Comparison of ENCODE assay signal across 15 mouse cellular contexts in the genomic region with DNA sequence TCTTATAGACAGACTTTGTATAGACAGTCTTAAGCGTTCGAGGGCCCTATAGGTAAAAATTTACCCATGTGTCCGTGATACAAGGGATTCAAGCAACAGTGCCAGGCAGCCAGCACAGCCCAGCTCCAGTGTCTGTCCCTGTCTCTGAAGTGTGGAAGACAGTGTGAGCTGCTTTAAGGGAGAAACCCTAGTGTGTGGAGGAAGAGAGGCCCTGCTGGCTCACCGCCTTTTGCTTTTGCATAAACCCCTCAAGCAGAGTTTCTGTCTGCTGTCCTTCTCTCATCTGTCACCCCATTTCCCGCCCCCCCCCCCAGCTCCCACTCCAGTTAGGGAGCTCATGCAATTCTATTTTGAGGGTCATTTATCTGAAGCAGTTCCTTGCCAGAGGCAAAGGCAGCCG. TPM values are rescaled to one million over a fixed set of nuclear protein-coding genes. Genes with fewer than 3 reads are reported as not detected.
DNase-seq lines count a peak whose midpoint lies in the region; ATAC-seq and TF ChIP-seq lines count a peak whose summit lies in the region.
"Had no signal": no experiment of that assay in that cellular context is flagged by ENCODE, and none has a peak within 500 bp of the region (broad histone marks: within the 10 kb centered on the region; RNA-seq: fewer than 3 reads in every experiment).

No protein-coding gene starts in this region.

- no peak overlapping the region for H3K4me3 ChIP-seq in liver, embryonic 11.5 days (ENCODE audit: low read depth, low read length)
- H3K4me3 ChIP-seq in stomach, postnatal 0 days (ENCODE audit: low read depth, low read length) = no peak overlapping the region

- no peak for TF ChIP-seq EP300 in stomach, postnatal 0 days (optimal IDR thresholded peaks at IDR 0.05)

- WGBS in liver, embryonic 11.5 days = 40% methylated on average over 6 of the region's 6 CpGs
- 42% methylated on average over 6 of the region's 6 CpGs for WGBS in stomach, postnatal 0 days

- no peaks in the 10 kb centered on the region for H3K9me3 ChIP-seq in liver, embryonic 11.5 days (ENCODE audit: control insufficient read depth, low read length)
- H3K9me3 ChIP-seq in stomach, postnatal 0 days (ENCODE audit: control insufficient read depth, low read length) = no peaks in the 10 kb centered on the region

- no peak for ATAC-seq in liver, embryonic 11.5 days (replicated peaks; ENCODE audit: low FRiP score)
- ATAC-seq in stomach, postnatal 0 days (ENCODE audit: low FRiP score, low TSS enrichment) = no peak

- no peaks in the 10 kb centered on the region; the same call in 1 of the 2 replicates for H3K4me1 ChIP-seq in liver, embryonic 11.5 days (replicated peaks; ENCODE audit: control insufficient read depth, insufficient read depth, low read length)
- no peaks in the 10 kb centered on the region for H3K4me1 ChIP-seq in stomach, postnatal 0 days (replicated peaks; ENCODE audit: control insufficient read depth, insufficient read depth)

- H3K36me3 ChIP-seq in liver, embryonic 11.5 days (ENCODE audit: control insufficient read depth, insufficient read depth, low read length) = peaks cover 4% of the 10 kb centered on the region; the same call in 1 of the 2 replicates
- H3K36me3 ChIP-seq in stomach, postnatal 0 days (ENCODE audit: control insufficient read depth, insufficient read depth, low read length) = no peaks in the 10 kb centered on the region

- peak; percentile 86 for DNase-seq in heart, adult 11 months
- DNase-seq in heart, postnatal 4 days = no peak
- DNase-seq in liver, embryonic 11.5 days (ENCODE audit: low spot score) = no peak
- DNase-seq in liver = no peak
- DNase-seq in spleen, postnatal 4 days (ENCODE audit: low spot score in 2 of 2) = peak; percentile 1 to 46
- DNase-seq in spleen, postnatal 10 days (ENCODE audit: low spot score in 2 of 2) = no peak
- DNase-seq in stomach, postnatal 0 days (ENCODE audit: low spot score) = peak; percentile 7
- no peak for DNase-seq in cerebellum, postnatal 4 days (ENCODE audit: low spot score in 2 of 2)
- DNase-seq: adrenal gland, postnatal 36 days; cerebellum, adult 9-11 months; kidney, postnatal 10 days; lung, adult 2 months had no signal

- no peak overlapping the region for H3K4me2 ChIP-seq in liver, embryonic 11.5 days
- no peak overlapping the region for H3K4me2 ChIP-seq in stomach, postnatal 0 days (replicated peaks; ENCODE audit: low read depth)

- H3K27ac ChIP-seq in liver, embryonic 11.5 days (ENCODE audit: low read depth, low read length) = peak overlapping the region; percentile 27; the same call in 1 of the 2 replicates
- no peak overlapping the region for H3K27ac ChIP-seq in stomach, postnatal 0 days (replicated peaks)

- H3K27me3 ChIP-seq in liver, embryonic 11.5 days (replicated peaks; ENCODE audit: control insufficient read depth, insufficient read depth, low read length) = no peaks in the 10 kb centered on the region
- no peaks in the 10 kb centered on the region for H3K27me3 ChIP-seq in stomach, postnatal 0 days (ENCODE audit: control insufficient read depth, insufficient read depth, low read length)

- H3K9ac ChIP-seq in liver, embryonic 11.5 days (ENCODE audit: low read depth, low read length) = no peak overlapping the region
- H3K9ac ChIP-seq in stomach, postnatal 0 days (ENCODE audit: low read length) = no peak overlapping the region

- TF ChIP-seq CTCF in stomach, postnatal 0 days (IDR thresholded peaks at IDR 0.05; ENCODE audit: low read depth) = no peak

RNA-seq across cellular contexts. Expression of gene Fam217b, which starts 7.3 kb away (rescaled TPM):
- 10 to 100 TPM; 12.6 to 14.0 TPM for total RNA-seq in heart, postnatal 4 days (2021)
- polyA plus RNA-seq in liver, embryonic 11.5 days (2014; fragmentation: Nextera tagmentation; extraction: Ambion mirVana) = 3.7 TPM in 2 replicates
- polyA plus RNA-seq in stomach, postnatal 0 days (2015; fragmentation: Nextera tagmentation; extraction: Ambion mirVana) = 2.9 and 3.6 TPM in 2 replicates
- polyA plus RNA-seq: C2C12 had no signal

RNA-seq across cellular contexts. Expression of gene Ppp1r3d, which starts 7.3 kb away (rescaled TPM):
- 10 to 100 TPM; 25.1 to 25.9 TPM for total RNA-seq in heart, postnatal 4 days (2021)
- polyA plus RNA-seq in liver, embryonic 11.5 days (2014; fragmentation: Nextera tagmentation; extraction: Ambion mirVana) = 2.0 and 3.0 TPM in 2 replicates
- polyA plus RNA-seq in stomach, postnatal 0 days (2015; fragmentation: Nextera tagmentation; extraction: Ambion mirVana) = 2.8 and 3.3 TPM in 2 replicates
- polyA plus RNA-seq: C2C12 had no signal

RNA-seq across cellular contexts. Expression of gene Cdh26, which starts 8.7 kb away (rescaled TPM):
- under 1 TPM; 0.12 to 0.25 TPM for total RNA-seq in heart, postnatal 4 days (2021)
- 0.08 TPM in 1 of 2 replicates, not detected in the other for polyA plus RNA-seq in liver, embryonic 11.5 days (2014; fragmentation: Nextera tagmentation; extraction: Ambion mirVana)
- polyA plus RNA-seq in stomach, postnatal 0 days (2015; fragmentation: Nextera tagmentation; extraction: Ambion mirVana) = 0.38 and 0.39 TPM in 2 replicates
- total RNA-seq: gastrocnemius, postnatal 4 days; left cerebral cortex, adult 18-20 months had no signal
- polyA plus RNA-seq: C2C12 had no signal

RNA-seq across cellular contexts. Expression of gene Sycp2, which starts 14.1 kb away (rescaled TPM):
- 1 to 10 TPM; 2.1 to 3.1 TPM for total RNA-seq in heart, postnatal 4 days (2021)
- 0.08 TPM in 1 of 2 replicates, not detected in the other for polyA plus RNA-seq in liver, embryonic 11.5 days (2014; fragmentation: Nextera tagmentation; extraction: Ambion mirVana)
- 0.02 TPM in 1 of 2 replicates, not detected in the other for polyA plus RNA-seq in stomach, postnatal 0 days (2015; fragmentation: Nextera tagmentation; extraction: Ambion mirVana)
- polyA plus RNA-seq: C2C12 had no signal

Comparison
In these comparisons a context has a peak if more than half of its experiments do, and no peak if none do; other contexts are left out.
1. DNase-seq: peak in heart, adult 11 months (single experiment), spleen, postnatal 4 days (2 of 2) and stomach, postnatal 0 days (single experiment); none in heart, postnatal 4 days (single experiment), liver, embryonic 11.5 days (single experiment), liver (single experiment), spleen, postnatal 10 days (0 of 2) and cerebellum, postnatal 4 days (0 of 2).